Mouse (Mus musculus): ENCODE data around the gene Scamp1. TPM values are rescaled to one million over a fixed set of nuclear protein-coding genes. Genes with fewer than 3 reads are reported as not detected.

Scamp1 gene
- polyA plus RNA-seq, 1 experiment = 3.2 TPM

GRCm38 (mm10) chr13:94306968-94307289, 21.3 kb upstream of the Scamp1 start:
- H3K36me3 ChIP-seq (replicated peaks; ENCODE audit: low read length) = no peaks in the 10 kb centered on the region
- H3K9me3 ChIP-seq = peaks cover 7% of the 10 kb centered on the region
- H3K4me1 ChIP-seq = peaks cover 22% of the 10 kb centered on the region
- TF ChIP-seq GATA1 (IDR thresholded peaks at IDR 0.05; ENCODE audit: borderline replicate concordance, low read length) = no peak
- no peak for TF ChIP-seq FLI1 (IDR thresholded peaks at IDR 0.05; ENCODE audit: low read length)
- H3K4me3 ChIP-seq (replicated peaks) = peak overlapping the region; percentile 71
- H3K27me3 ChIP-seq (replicated peaks) = peaks cover 4% of the 10 kb centered on the region

- Histone ChIP-seq H3K36me3 (replicated peaks; ENCODE audit: low read length) (no peaks in the 10 kb centered on the region), H3K4me1 (peaks cover 26% of the 10 kb centered on the region), H3K4me3 (replicated peaks) (peak overlapping the region; percentile 14), H3K27me3 (replicated peaks) (peaks cover 4% of the 10 kb centered on the region), H3K9me3 (peaks cover 7% of the 10 kb centered on the region)
- TF ChIP-seq FLI1 (IDR thresholded peaks at IDR 0.05; ENCODE audit: low read length) = no peak
These were observed 20.8 kb upstream of the Scamp1 start for GRCm38 (mm10) chr13:94306277-94306967.

- H3K4me3 ChIP-seq (replicated peaks) = peak overlapping the region; percentile 24
- no peak for TF ChIP-seq GATA1 (IDR thresholded peaks at IDR 0.05; ENCODE audit: borderline replicate concordance, low read length)
- TF ChIP-seq FLI1 (IDR thresholded peaks at IDR 0.05; ENCODE audit: low read length) = no peak
- H3K4me1 ChIP-seq = peaks cover 26% of the 10 kb centered on the region
- H3K36me3 ChIP-seq (replicated peaks; ENCODE audit: low read length) = no peaks in the 10 kb centered on the region
- H3K9me3 ChIP-seq = peaks cover 7% of the 10 kb centered on the region
- H3K27me3 ChIP-seq (replicated peaks) = peaks cover 4% of the 10 kb centered on the region
These were observed 15.4 kb upstream of the Scamp1 start for GRCm38 (mm10) chr13:94300946-94301538.

- TF ChIP-seq FLI1 (IDR thresholded peaks at IDR 0.05; ENCODE audit: low read length) (no peak), GATA1 (IDR thresholded peaks at IDR 0.05; ENCODE audit: borderline replicate concordance, low read length) (no peak)
- no peaks in the 10 kb centered on the region for H3K36me3 ChIP-seq (replicated peaks; ENCODE audit: low read length)
- H3K9me3 ChIP-seq = peaks cover 7% of the 10 kb centered on the region
- peak overlapping the region; percentile 85 for H3K4me3 ChIP-seq (replicated peaks)
- H3K27me3 ChIP-seq (replicated peaks) = peaks cover 2% of the 10 kb centered on the region
- H3K4me1 ChIP-seq = peaks cover 24% of the 10 kb centered on the region
These were observed 14.6 kb upstream of the Scamp1 start for GRCm38 (mm10) chr13:94300232-94300631.

GRCm38 (mm10) chr13:94298401-94298800, 12.7 kb upstream of the Scamp1 start:
- TF ChIP-seq GATA1 (IDR thresholded peaks at IDR 0.05; ENCODE audit: borderline replicate concordance, low read length) (no peak), FLI1 (IDR thresholded peaks at IDR 0.05; ENCODE audit: low read length) (no peak)
- H3K4me1 ChIP-seq = peaks cover 24% of the 10 kb centered on the region
- peaks cover 4% of the 10 kb centered on the region for H3K9me3 ChIP-seq
- no peak overlapping the region for H3K4me3 ChIP-seq (replicated peaks)
- H3K27me3 ChIP-seq (replicated peaks) = peaks cover 4% of the 10 kb centered on the region
- H3K36me3 ChIP-seq (replicated peaks; ENCODE audit: low read length) = no peaks in the 10 kb centered on the region

GRCm38 (mm10) chr13:94296371-94296770, 10.7 kb upstream of the Scamp1 start:
- Histone ChIP-seq H3K36me3 (replicated peaks; ENCODE audit: low read length) (no peaks in the 10 kb centered on the region), H3K4me3 (replicated peaks) (peak overlapping the region; percentile 51), H3K27me3 (replicated peaks) (peaks cover 2% of the 10 kb centered on the region), H3K9me3 (0 out of 2 replicates have a peak, but pooled peaks cover 3% of the 10 kb centered on the region), H3K4me1 (peaks cover 23% of the 10 kb centered on the region)
- TF ChIP-seq FLI1 (IDR thresholded peaks at IDR 0.05; ENCODE audit: low read length) (no peak), GATA1 (IDR thresholded peaks at IDR 0.05; ENCODE audit: borderline replicate concordance, low read length) (no peak)

GRCm38 (mm10) chr13:94295922-94296321, 10.3 kb upstream of the Scamp1 start:
- Histone ChIP-seq H3K36me3 (replicated peaks; ENCODE audit: low read length) (no peaks in the 10 kb centered on the region), H3K9me3 (0 out of 2 replicates have a peak, but pooled peaks cover 3% of the 10 kb centered on the region), H3K27me3 (replicated peaks) (peaks cover 2% of the 10 kb centered on the region), H3K4me3 (replicated peaks) (no peak overlapping the region), H3K4me1 (peaks cover 23% of the 10 kb centered on the region)
- TF ChIP-seq FLI1 (IDR thresholded peaks at IDR 0.05; ENCODE audit: low read length) (no peak), GATA1 (IDR thresholded peaks at IDR 0.05; ENCODE audit: borderline replicate concordance, low read length) (no peak)

- Histone ChIP-seq H3K36me3 (replicated peaks; ENCODE audit: low read length) (no peaks in the 10 kb centered on the region), H3K4me1 (peaks cover 20% of the 10 kb centered on the region), H3K27me3 (replicated peaks) (peaks cover 2% of the 10 kb centered on the region), H3K4me3 (replicated peaks) (no peak overlapping the region), H3K9me3 (0 out of 2 replicates have a peak, but pooled peaks cover 3% of the 10 kb centered on the region)
- TF ChIP-seq GATA1 (IDR thresholded peaks at IDR 0.05; ENCODE audit: borderline replicate concordance, low read length) (no peak), FLI1 (IDR thresholded peaks at IDR 0.05; ENCODE audit: low read length) (no peak)
These were observed 9.2 kb upstream of the Scamp1 start for GRCm38 (mm10) chr13:94294886-94295285.

GRCm38 (mm10) chr13:94293911-94294310, 8.3 kb upstream of the Scamp1 start:
- no peak for TF ChIP-seq FLI1 (IDR thresholded peaks at IDR 0.05; ENCODE audit: low read length)
- TF ChIP-seq GATA1 (IDR thresholded peaks at IDR 0.05; ENCODE audit: borderline replicate concordance, low read length) = no peak
- H3K9me3 ChIP-seq = 0 out of 2 replicates have a peak, but pooled peaks cover 3% of the 10 kb centered on the region

GRCm38 (mm10) chr13:94286195-94286594, 538 bp upstream of the Scamp1 start:
- Histone ChIP-seq H3K4me3 (replicated peaks) (peak overlapping the region; percentile 98), H3K9me3 (no peaks in the 10 kb centered on the region), H3K4me1 (peaks cover 50% of the 10 kb centered on the region), H3K36me3 (replicated peaks; ENCODE audit: low read length) (no peaks in the 10 kb centered on the region), H3K27me3 (replicated peaks) (no peaks in the 10 kb centered on the region)
- TF ChIP-seq FLI1 (IDR thresholded peaks at IDR 0.05; ENCODE audit: low read length) (no peak), GATA1 (IDR thresholded peaks at IDR 0.05; ENCODE audit: borderline replicate concordance, low read length) (no peak)

More at GRCm38 (mm10) chr13:94293911-94294310, 8.3 kb upstream of the Scamp1 start:
- Histone ChIP-seq H3K27me3 (replicated peaks) (peaks cover 2% of the 10 kb centered on the region), H3K4me3 (replicated peaks) (no peak overlapping the region), H3K36me3 (replicated peaks; ENCODE audit: low read length) (no peaks in the 10 kb centered on the region), H3K4me1 (peaks cover 20% of the 10 kb centered on the region)
